Mouse (Mus musculus): ENCODE results near the gene Lmod3.

DNA sequence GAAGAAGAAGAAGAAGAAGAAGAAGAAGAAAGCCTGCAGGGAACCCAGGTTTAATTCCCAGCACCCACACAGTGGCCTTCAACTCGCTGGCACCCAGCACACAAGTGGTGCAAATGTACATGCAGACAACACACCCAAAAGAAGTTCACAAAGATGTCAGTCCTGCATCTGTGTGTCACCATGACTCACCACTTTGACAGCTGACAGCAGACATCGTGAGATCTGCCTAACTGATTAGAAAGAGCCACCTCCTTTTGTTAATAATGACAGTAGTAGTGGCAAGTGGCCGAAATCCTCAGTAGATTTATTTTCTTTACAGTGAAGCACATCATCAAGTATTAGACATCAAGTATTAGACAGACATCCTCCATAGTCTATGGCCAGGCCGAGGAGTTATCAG lies 45.5 kb downstream of the Lmod3 start:
- TF ChIP-seq CTCF (IDR thresholded peaks at IDR 0.05; ENCODE audit: low read depth) = no peak
- no peak for TF ChIP-seq EP300 (IDR thresholded peaks at IDR 0.05; ENCODE audit: low read depth)

Measured in heart, postnatal 0 days (tissue).